Mouse (Mus musculus) forebrain, postnatal 0 days (tissue): ENCODE measurements around the gene Zfp217. TPM values are rescaled to one million over a fixed set of nuclear protein-coding genes. Genes with fewer than 3 reads are reported as not detected.
"Not testable (repeated sequence)": the region's sequence is repeated elsewhere in the genome, so short reads cannot be mapped to it uniquely, and the experiment has no call there.

Source experiments
- ATAC-seq: fragments of 200-750 bp; cut with Nextera tagmentation; 2 replicates; pipeline ENCODE4 v1.8.0; 2017; ENCODE audit warnings: mild to moderate bottlenecking, moderate library complexity
- DNase-seq: peaks from one replicate; pipeline ENCODE4 v3.0.0-alpha.2; 2015
- H3K27ac ChIP-seq: fragments of 300-500 bp; sonication (generic); 2 replicates; pipeline ENCODE4 v1.5.1; 2014; ENCODE audit warnings: low read depth, mild to moderate bottlenecking, antibody characterized with exemption, low read length, moderate library complexity, mixed read lengths
- H3K27me3 ChIP-seq: fragments of 300-500 bp; sonication (generic); 2 replicates; pipeline ENCODE4 v1.6.1; 2014; ENCODE audit warnings: mild to moderate bottlenecking, low read length, mixed read lengths; ENCODE audit not compliant: insufficient read depth
- H3K36me3 ChIP-seq: fragments of 300-500 bp; sonication (generic); 2 replicates; pipeline ENCODE4 v1.6.1; 2014; ENCODE audit warnings: mild to moderate bottlenecking, moderate library complexity; ENCODE audit not compliant: insufficient read depth
- H3K4me1 ChIP-seq: fragments of 300-500 bp; sonication (generic); 2 replicates; pipeline ENCODE4 v1.6.1; 2014; ENCODE audit warnings: antibody characterized with exemption; ENCODE audit not compliant: insufficient read depth
- H3K4me2 ChIP-seq: fragments of 300-500 bp; sonication (generic); 2 replicates; pipeline ENCODE4 v1.6.1; 2014; ENCODE audit warnings: low read depth, mild to moderate bottlenecking, moderate library complexity
- H3K4me3 ChIP-seq: fragments of 300-500 bp; sonication (generic); 2 replicates; pipeline ENCODE4 v1.5.1; 2014; ENCODE audit warnings: low read depth, low read length, mixed read lengths
- H3K9ac ChIP-seq: fragments of 300-500 bp; sonication (generic); 2 replicates; pipeline ENCODE4 v1.6.1; 2014; ENCODE audit warnings: mild to moderate bottlenecking
- H3K9me3 ChIP-seq: fragments of 300-500 bp; sonication (generic); 2 replicates; pipeline ENCODE4 v1.6.1; 2016; ENCODE audit warnings: low read length
- CTCF ChIP-seq: sonication (generic); IDR thresholded peaks from 2 replicates; pipeline ENCODE4 v1.5.1; 2016; ENCODE audit warnings: antibody characterized with exemption, control low read depth, low read depth
- WGBS: fragments of 180-500 bp; shearing (Covaris S2); extraction: QIAGEN DNeasy Blood & Tissue Kit; methylation state at CpG from one replicate; pipeline ENCODE4 v1.1.7; 2014; 5-methylcytosine and 5-hydroxymethylcytosine counted together
- polyA plus RNA-seq: library from polyadenylated mRNA; unstranded; fragments of >200 nt; fragmentation: Nextera tagmentation; extraction: Ambion mirVana; gene quantifications from 2 replicates; pipeline ENCODE4 v1.2.1, GENCODE M21; 2015
- total RNA-seq: library from RNA; depleted of rRNA; stranded (reverse); fragments of >200 nt; gene quantifications from 2 replicates; pipeline ENCODE4 v1.2.3, GENCODE M21; 2014

The Zfp217 gene
- total and polyA plus RNA-seq, 2 experiments from 2014 or later = 0.64 to 3.3 TPM

GRCm38 (mm10) chr2:170185137-170185837 is 37.4 kb upstream of the Zfp217 start:
- Histone ChIP-seq H3K9me3 (no peaks in the 10 kb centered on the region), H3K4me3 (peak overlapping the region; percentile 44; the same call in 1 of the 2 replicates), H3K27me3 (no peaks in the 10 kb centered on the region), H3K4me1 (no peaks in the 10 kb centered on the region), H3K9ac (peak overlapping the region; percentile 44; the same call in 1 of the 2 replicates), H3K27ac (no peak overlapping the region), H3K4me2 (peak overlapping the region; percentile 66), H3K36me3 (no peaks in the 10 kb centered on the region)
- TF ChIP-seq CTCF = no peak
- no peak for DNase-seq
- 68% methylated on average over 4 of the region's 4 CpGs for WGBS
- no peak for ATAC-seq

GRCm38 (mm10) chr2:170184175-170184983 is 36.5 kb upstream of the Zfp217 start:
- Histone ChIP-seq H3K4me1 (no peaks in the 10 kb centered on the region), H3K9me3 (no peaks in the 10 kb centered on the region), H3K4me2 (peak overlapping the region; percentile 66), H3K27me3 (no peaks in the 10 kb centered on the region), H3K9ac (peak overlapping the region; percentile 44), H3K36me3 (no peaks in the 10 kb centered on the region), H3K4me3 (peak overlapping the region; percentile 44), H3K27ac (no peak overlapping the region)
- TF ChIP-seq CTCF = no peak
- peak; percentile 83 for DNase-seq
- WGBS = 2% methylated on average over 32 of the region's 33 CpGs
- peak; percentile 95 for ATAC-seq

- TF ChIP-seq CTCF = no peak
- Histone ChIP-seq H3K4me3 (peak overlapping the region; percentile 44; the same call in 1 of the 2 replicates), H3K4me2 (peak overlapping the region; percentile 66; the same call in 1 of the 2 replicates), H3K9ac (no peak overlapping the region), H3K27ac (no peak overlapping the region), H3K4me1 (no peaks in the 10 kb centered on the region), H3K36me3 (no peaks in the 10 kb centered on the region), H3K27me3 (no peaks in the 10 kb centered on the region), H3K9me3 (no peaks in the 10 kb centered on the region)
- ATAC-seq (no peak), DNase-seq (no peak)
- 57% methylated on average over 4 of the region's 4 CpGs for WGBS
These were observed 35.9 kb upstream of the Zfp217 start for GRCm38 (mm10) chr2:170183851-170184174.

- H3K27ac ChIP-seq = no peak overlapping the region
- no peaks in the 10 kb centered on the region for H3K9me3 ChIP-seq
- WGBS = 93% methylated on average over 6 of the region's 6 CpGs
- no peak overlapping the region for H3K9ac ChIP-seq
- no peak overlapping the region for H3K4me3 ChIP-seq
- H3K27me3 ChIP-seq = no peaks in the 10 kb centered on the region
- no peak for ATAC-seq
- DNase-seq = no peak
- no peak for TF ChIP-seq CTCF
- no peaks in the 10 kb centered on the region for H3K4me1 ChIP-seq
- H3K36me3 ChIP-seq = no peaks in the 10 kb centered on the region
- H3K4me2 ChIP-seq = no peak overlapping the region
These were observed 34.0 kb upstream of the Zfp217 start for GRCm38 (mm10) chr2:170181862-170182261.

GRCm38 (mm10) chr2:170180769-170181168 is 32.9 kb upstream of the Zfp217 start:
- H3K36me3 ChIP-seq, DNase-seq, H3K9me3 ChIP-seq, H3K4me2 ChIP-seq, H3K27ac ChIP-seq, H3K4me1 ChIP-seq, H3K9ac ChIP-seq, H3K27me3 ChIP-seq, ATAC-seq, H3K4me3 ChIP-seq: not testable (repeated sequence)
- 97% methylated on average over 3 of the region's 3 CpGs for WGBS

GRCm38 (mm10) chr2:170179317-170179716 is 31.4 kb upstream of the Zfp217 start:
- ATAC-seq (no peak), DNase-seq (no peak)
- whole genome bisulfite sequencing = 95% methylated on average over 5 of the region's 5 CpGs
- Histone ChIP-seq H3K4me3 (no peak overlapping the region), H3K36me3 (no peaks in the 10 kb centered on the region), H3K9ac (no peak overlapping the region), H3K4me2 (no peak overlapping the region), H3K9me3 (no peaks in the 10 kb centered on the region), H3K27me3 (no peaks in the 10 kb centered on the region), H3K27ac (no peak overlapping the region), H3K4me1 (no peaks in the 10 kb centered on the region)
- TF ChIP-seq CTCF = no peak

- Histone ChIP-seq H3K27ac (no peak overlapping the region), H3K9me3 (no peaks in the 10 kb centered on the region), H3K9ac (no peak overlapping the region), H3K4me2 (no peak overlapping the region), H3K4me3 (no peak overlapping the region), H3K36me3 (no peaks in the 10 kb centered on the region), H3K27me3 (no peaks in the 10 kb centered on the region), H3K4me1 (no peaks in the 10 kb centered on the region)
- TF ChIP-seq CTCF = no peak
- no peak for DNase-seq
- WGBS = 53% methylated on average over 8 of the region's 8 CpGs
- no peak for ATAC-seq
These were observed 29.4 kb upstream of the Zfp217 start for GRCm38 (mm10) chr2:170177323-170177722.
